Mouse (Mus musculus): ENCODE measurements around the gene Gpx3.

Gpx3 gene

GRCm38 (mm10) chr11:54911671-54912502 is 9.6 kb downstream of the Gpx3 start:
- in situ Hi-C loops (cut with MboI, MseI), result no loop called here

GRCm38 (mm10) chr11:54912503-54913316 is 10.5 kb downstream of the Gpx3 start:
- in situ Hi-C loops (cut with MboI, MseI), result no loop called here

- in situ Hi-C loops (cut with MboI, MseI), result no loop called here
Measured at GRCm38 (mm10) chr11:54913841-54914240, 11.6 kb downstream of the Gpx3 start.

- in situ Hi-C loops (cut with MboI, MseI), result no loop called here
Measured at GRCm38 (mm10) chr11:54917461-54917860, 15.2 kb downstream of the Gpx3 start.

- in situ Hi-C loops (cut with MboI, MseI), result no loop called here
Measured at GRCm38 (mm10) chr11:54918273-54918672, 16.0 kb downstream of the Gpx3 start.

GRCm38 (mm10) chr11:54920127-54920972 is 18.1 kb downstream of the Gpx3 start:
- in situ Hi-C loops (cut with MboI, MseI), result no loop called here

- in situ Hi-C loops (cut with MboI, MseI), result no loop called here
Measured at GRCm38 (mm10) chr11:54920973-54921580, 18.8 kb downstream of the Gpx3 start.

- in situ Hi-C loops (cut with MboI, MseI), result no loop called here
Measured at GRCm38 (mm10) chr11:54921798-54922197, 19.5 kb downstream of the Gpx3 start.

- in situ Hi-C loops (cut with MboI, MseI), result no loop called here
Measured at GRCm38 (mm10) chr11:54922488-54922887, 20.2 kb downstream of the Gpx3 start.

- in situ Hi-C loops (cut with MboI, MseI), result no loop called here
Measured at GRCm38 (mm10) chr11:54924145-54924544, 21.9 kb downstream of the Gpx3 start.

- in situ Hi-C loops (cut with MboI, MseI), result no loop called here
Measured at GRCm38 (mm10) chr11:54927346-54928140, 25.3 kb downstream of the Gpx3 start.

- in situ Hi-C loops (cut with MboI, MseI), result no loop called here
Measured at GRCm38 (mm10) chr11:54928219-54928618, 26.0 kb downstream of the Gpx3 start.

- in situ Hi-C loops (cut with MboI, MseI), result no loop called here
Measured at GRCm38 (mm10) chr11:54928886-54929285, 26.6 kb downstream of the Gpx3 start.

GRCm38 (mm10) chr11:54929290-54929689 is 27.0 kb downstream of the Gpx3 start:
- in situ Hi-C loops (cut with MboI, MseI), result no loop called here

- in situ Hi-C loops (cut with MboI, MseI), result loop anchor here (5.0 to 10.0 kb wide), 3 partner anchors 45 to 113 kb away; no protein-coding TSS in a partner anchor
Measured at GRCm38 (mm10) chr11:54929744-54930143, 27.5 kb downstream of the Gpx3 start.

- in situ Hi-C loops (cut with MboI, MseI), result loop anchor here (5.0 to 10.0 kb wide), 3 partner anchors 46 to 112 kb away; no protein-coding TSS in a partner anchor
Measured at GRCm38 (mm10) chr11:54930318-54930979, 28.2 kb downstream of the Gpx3 start.

- in situ Hi-C loops (cut with MboI, MseI), result loop anchor here (5.0 to 10.0 kb wide), 3 partner anchors 47 to 111 kb away; no protein-coding TSS in a partner anchor
Measured at GRCm38 (mm10) chr11:54931405-54932093, 29.3 kb downstream of the Gpx3 start.

GRCm38 (mm10) chr11:54932540-54932939 is 30.3 kb downstream of the Gpx3 start:
- in situ Hi-C loops (cut with MboI, MseI), result loop anchor here (5.0 to 10.0 kb wide), 3 partner anchors 48 to 110 kb away; no protein-coding TSS in a partner anchor

- in situ Hi-C loops (cut with MboI, MseI), result loop anchor here (5.0 to 10.0 kb wide), 3 partner anchors 48 to 108 kb away; no protein-coding TSS in a partner anchor
Measured at GRCm38 (mm10) chr11:54934198-54934597, 31.9 kb downstream of the Gpx3 start.

Data from regulatory T cell (primary cell).